Mouse (Mus musculus): Measurements from ENCODE around the gene Olfr1506.
"Not testable (repeated sequence)": the region's sequence is repeated elsewhere in the genome, so short reads cannot be mapped to it uniquely, and the experiment has no call there.

GRCm38 (mm10) chr2:90199606-90200005 is 24.7 kb downstream of the Olfr1506 start:
- TF ChIP-seq POLR2A (IDR thresholded peaks at IDR 0.05; ENCODE audit: extremely low read depth, insufficient read depth, low read length); CTCF (IDR thresholded peaks at IDR 0.05; ENCODE audit: low read depth, low read length): not testable (repeated sequence)

Data from liver, adult 2 months (tissue).